Mouse (Mus musculus): Measurements from ENCODE around the gene Slc35c2. TPM values are rescaled to one million over a fixed set of nuclear protein-coding genes. Genes with fewer than 3 reads are reported as not detected.

Slc35c2 gene
- polyA plus RNA-seq, 1 experiment from 2014 or later, result 57.1 TPM

GRCm38 (mm10) chr2:165250903-165251302 lies 36.8 kb downstream of the Slc35c2 start:
- no peak for ATAC-seq (ENCODE audit: low FRiP score)
- Histone ChIP-seq H3K36me3 (no peaks in the 10 kb centered on the region), H3K27me3 (peaks cover 60% of the 10 kb centered on the region), H3K4me1 (peaks cover 30% of the 10 kb centered on the region), H3K9ac (no peak overlapping the region), H3K4me3 (no peak overlapping the region), H3K4me2 (replicated peaks) (no peak overlapping the region), H3K27ac (no peak overlapping the region), H3K9me3 (replicated peaks) (no peaks in the 10 kb centered on the region)
- WGBS, result 68% methylated on average over 1 of the region's 1 CpGs

- H3K27me3 ChIP-seq, result peaks cover 58% of the 10 kb centered on the region
- H3K9me3 ChIP-seq (replicated peaks), result no peaks in the 10 kb centered on the region
- WGBS, result 15% methylated on average over 3 of the region's 3 CpGs
- H3K9ac ChIP-seq, result no peak overlapping the region
- H3K4me2 ChIP-seq (replicated peaks), result no peak overlapping the region
- ATAC-seq (ENCODE audit: low FRiP score), result no peak
- H3K27ac ChIP-seq, result no peak overlapping the region
- no peaks in the 10 kb centered on the region for H3K36me3 ChIP-seq
- H3K4me3 ChIP-seq, result no peak overlapping the region
- peaks cover 20% of the 10 kb centered on the region for H3K4me1 ChIP-seq
Observed at GRCm38 (mm10) chr2:165248967-165249366, 38.7 kb downstream of the Slc35c2 start.

GRCm38 (mm10) chr2:165246349-165246748 lies 41.3 kb downstream of the Slc35c2 start:
- Histone ChIP-seq H3K9me3 (replicated peaks) (no peaks in the 10 kb centered on the region), H3K27me3 (peaks cover 63% of the 10 kb centered on the region), H3K4me2 (replicated peaks) (no peak overlapping the region), H3K36me3 (no peaks in the 10 kb centered on the region), H3K4me1 (peaks cover 30% of the 10 kb centered on the region), H3K27ac (no peak overlapping the region), H3K9ac (no peak overlapping the region), H3K4me3 (no peak overlapping the region)
- WGBS, result 9% methylated on average over 11 of the region's 11 CpGs
- no peak for ATAC-seq (ENCODE audit: low FRiP score)

GRCm38 (mm10) chr2:165243122-165243720 lies 44.4 kb downstream of the Slc35c2 start:
- Histone ChIP-seq H3K27ac (peak overlapping the region; percentile 60; the same call in 1 of the 2 replicates), H3K9me3 (replicated peaks) (no peaks in the 10 kb centered on the region), H3K27me3 (peaks cover 83% of the 10 kb centered on the region), H3K4me2 (replicated peaks) (peak overlapping the region; percentile 34), H3K36me3 (no peaks in the 10 kb centered on the region), H3K4me3 (no peak overlapping the region), H3K9ac (peak overlapping the region; percentile 41; the same call in 1 of the 2 replicates), H3K4me1 (peaks cover 38% of the 10 kb centered on the region)
- WGBS, result 3% methylated on average over 11 of the region's 11 CpGs
- peak; percentile 23; the same call in 1 of the 2 replicates for ATAC-seq (ENCODE audit: low FRiP score)

- Histone ChIP-seq H3K4me3 (no peak overlapping the region), H3K4me2 (replicated peaks) (peak overlapping the region; percentile 34), H3K36me3 (no peaks in the 10 kb centered on the region), H3K27me3 (peaks cover 90% of the 10 kb centered on the region), H3K27ac (peak overlapping the region; percentile 49; the same call in 1 of the 2 replicates), H3K9ac (peak overlapping the region; percentile 1), H3K4me1 (peaks cover 42% of the 10 kb centered on the region), H3K9me3 (replicated peaks) (no peaks in the 10 kb centered on the region)
- no peak for ATAC-seq (ENCODE audit: low FRiP score)
- 3% methylated on average over 13 of the region's 13 CpGs for WGBS
Observed at GRCm38 (mm10) chr2:165242575-165242974, 45.1 kb downstream of the Slc35c2 start.

GRCm38 (mm10) chr2:165241786-165242185 lies 45.9 kb downstream of the Slc35c2 start:
- H3K4me1 ChIP-seq, result peaks cover 38% of the 10 kb centered on the region
- no peak overlapping the region for H3K4me3 ChIP-seq
- no peak overlapping the region for H3K9ac ChIP-seq
- peaks cover 88% of the 10 kb centered on the region for H3K27me3 ChIP-seq
- H3K36me3 ChIP-seq, result no peaks in the 10 kb centered on the region
- H3K9me3 ChIP-seq (replicated peaks), result no peaks in the 10 kb centered on the region
- H3K4me2 ChIP-seq (replicated peaks), result no peak overlapping the region
- ATAC-seq (ENCODE audit: low FRiP score), result no peak
- 53% methylated on average over 7 of the region's 7 CpGs for WGBS
- no peak overlapping the region for H3K27ac ChIP-seq

- peaks cover 36% of the 10 kb centered on the region for H3K4me1 ChIP-seq
- H3K9me3 ChIP-seq (replicated peaks), result no peaks in the 10 kb centered on the region
- H3K36me3 ChIP-seq, result no peaks in the 10 kb centered on the region
- H3K4me3 ChIP-seq, result no peak overlapping the region
- ATAC-seq (ENCODE audit: low FRiP score), result no peak
- no peak overlapping the region for H3K27ac ChIP-seq
- no peak overlapping the region for H3K9ac ChIP-seq
- no peak overlapping the region for H3K4me2 ChIP-seq (replicated peaks)
- peaks cover 95% of the 10 kb centered on the region for H3K27me3 ChIP-seq
- WGBS, result 44% methylated on average over 8 of the region's 8 CpGs
Observed at GRCm38 (mm10) chr2:165240371-165240770, 47.3 kb downstream of the Slc35c2 start.

GRCm38 (mm10) chr2:165239533-165240144 lies 48.0 kb downstream of the Slc35c2 start:
- 20% methylated on average over 15 of the region's 15 CpGs for WGBS
- no peak overlapping the region for H3K9ac ChIP-seq

GRCm38 (mm10) chr2:165238416-165239145 lies 49.1 kb downstream of the Slc35c2 start:
- H3K27ac ChIP-seq, result no peak overlapping the region
- WGBS, result 5% methylated on average over 12 of the region's 12 CpGs
- no peaks in the 10 kb centered on the region for H3K9me3 ChIP-seq (replicated peaks)
- ATAC-seq (ENCODE audit: low FRiP score), result no peak
- H3K36me3 ChIP-seq, result no peaks in the 10 kb centered on the region
- H3K9ac ChIP-seq, result no peak overlapping the region
- peaks cover 88% of the 10 kb centered on the region for H3K27me3 ChIP-seq
- peaks cover 48% of the 10 kb centered on the region for H3K4me1 ChIP-seq
- no peak overlapping the region for H3K4me3 ChIP-seq
- H3K4me2 ChIP-seq (replicated peaks), result no peak overlapping the region

More at GRCm38 (mm10) chr2:165239533-165240144, 48.0 kb downstream of the Slc35c2 start:
- Histone ChIP-seq H3K4me1 (peaks cover 43% of the 10 kb centered on the region), H3K27me3 (peaks cover 96% of the 10 kb centered on the region), H3K27ac (no peak overlapping the region), H3K4me3 (no peak overlapping the region), H3K4me2 (replicated peaks) (no peak overlapping the region), H3K9me3 (replicated peaks) (no peaks in the 10 kb centered on the region), H3K36me3 (no peaks in the 10 kb centered on the region)
- ATAC-seq (ENCODE audit: low FRiP score), result no peak

GRCm38 (mm10) chr2:165234613-165235291 lies 52.9 kb downstream of the Slc35c2 start, which contains the start of gene Cdh22:
Gene Cdh22, minus strand, starts transcription at chr2:165234853.
- ATAC-seq (ENCODE audit: low FRiP score), result peak; percentile 74
- WGBS, result under 1% methylated on average over 46 of the region's 60 CpGs
- H3K36me3 ChIP-seq, result no peaks in the 10 kb centered on the region
- peak within 1 kb of the TSS; percentile 68 for H3K4me3 ChIP-seq
- peak within 1 kb of the TSS; percentile 96 for H3K4me2 ChIP-seq (replicated peaks)
- H3K27ac ChIP-seq, result peak within 1 kb of the TSS; percentile 83
- H3K9me3 ChIP-seq (replicated peaks), result no peaks in the 10 kb centered on the region
- peaks cover 85% of the 10 kb centered on the region for H3K27me3 ChIP-seq
- H3K9ac ChIP-seq, result peak within 1 kb of the TSS; percentile 83
- peaks cover 41% of the 10 kb centered on the region for H3K4me1 ChIP-seq

- H3K27me3 ChIP-seq, result peaks cover 84% of the 10 kb centered on the region
- H3K4me1 ChIP-seq, result peaks cover 41% of the 10 kb centered on the region
- H3K4me2 ChIP-seq (replicated peaks), result peak overlapping the region; percentile 96
- H3K27ac ChIP-seq, result peak overlapping the region; percentile 83
- under 1% methylated on average over 40 of the region's 41 CpGs for WGBS
- H3K36me3 ChIP-seq, result no peaks in the 10 kb centered on the region
- peak overlapping the region; percentile 68 for H3K4me3 ChIP-seq
- peak overlapping the region; percentile 83 for H3K9ac ChIP-seq
- H3K9me3 ChIP-seq (replicated peaks), result no peaks in the 10 kb centered on the region
- peak; percentile 27 for ATAC-seq (ENCODE audit: low FRiP score)
Observed at GRCm38 (mm10) chr2:165234291-165234612, 53.4 kb downstream of the Slc35c2 start.
